Mouse (Mus musculus) layer of hippocampus, adult 2 months (tissue): ENCODE data around the gene Il27ra. TPM values are rescaled to one million over a fixed set of nuclear protein-coding genes. Genes with fewer than 3 reads are reported as not detected.
"Not testable (repeated sequence)": the region's sequence is repeated elsewhere in the genome, so short reads cannot be mapped to it uniquely, and the experiment has no call there.

Experiments used
- DNase-seq, 2 experiments: peaks; one replicate each; pipeline ENCODE4 v3.0.0; 2022; ENCODE audit warnings: low spot score in 2 of 2
- H3K27ac ChIP-seq: fragments of 200-600 bp; 2 replicates; pipeline ENCODE4 v1.8.1; 2022
- H3K4me3 ChIP-seq: fragments of 200-600 bp; 2 replicates; pipeline ENCODE4 v1.8.1; 2022; ENCODE audit warnings: mild to moderate bottlenecking
- CTCF ChIP-seq: fragments of 200-600 bp; conservative IDR thresholded peaks from 2 replicates; pipeline ENCODE4 v1.8.1; 2022; ENCODE audit warnings: antibody characterized with exemption, mild to moderate bottlenecking, moderate library complexity
- microRNA-seq, 2 experiments: library from miRNA; unstranded; fragments of <30 nt; microRNA quantifications; one replicate each; pipeline ENCODE4 v1.2.0; 2021
- total RNA-seq, 2 experiments: library from RNA; stranded (reverse); gene quantifications; 2 replicates each; pipeline ENCODE4 v1.2.3; 2021

Gene Il27ra
- total RNA-seq, 2 experiments from 2014 or later = 2.0 TPM

DNA sequence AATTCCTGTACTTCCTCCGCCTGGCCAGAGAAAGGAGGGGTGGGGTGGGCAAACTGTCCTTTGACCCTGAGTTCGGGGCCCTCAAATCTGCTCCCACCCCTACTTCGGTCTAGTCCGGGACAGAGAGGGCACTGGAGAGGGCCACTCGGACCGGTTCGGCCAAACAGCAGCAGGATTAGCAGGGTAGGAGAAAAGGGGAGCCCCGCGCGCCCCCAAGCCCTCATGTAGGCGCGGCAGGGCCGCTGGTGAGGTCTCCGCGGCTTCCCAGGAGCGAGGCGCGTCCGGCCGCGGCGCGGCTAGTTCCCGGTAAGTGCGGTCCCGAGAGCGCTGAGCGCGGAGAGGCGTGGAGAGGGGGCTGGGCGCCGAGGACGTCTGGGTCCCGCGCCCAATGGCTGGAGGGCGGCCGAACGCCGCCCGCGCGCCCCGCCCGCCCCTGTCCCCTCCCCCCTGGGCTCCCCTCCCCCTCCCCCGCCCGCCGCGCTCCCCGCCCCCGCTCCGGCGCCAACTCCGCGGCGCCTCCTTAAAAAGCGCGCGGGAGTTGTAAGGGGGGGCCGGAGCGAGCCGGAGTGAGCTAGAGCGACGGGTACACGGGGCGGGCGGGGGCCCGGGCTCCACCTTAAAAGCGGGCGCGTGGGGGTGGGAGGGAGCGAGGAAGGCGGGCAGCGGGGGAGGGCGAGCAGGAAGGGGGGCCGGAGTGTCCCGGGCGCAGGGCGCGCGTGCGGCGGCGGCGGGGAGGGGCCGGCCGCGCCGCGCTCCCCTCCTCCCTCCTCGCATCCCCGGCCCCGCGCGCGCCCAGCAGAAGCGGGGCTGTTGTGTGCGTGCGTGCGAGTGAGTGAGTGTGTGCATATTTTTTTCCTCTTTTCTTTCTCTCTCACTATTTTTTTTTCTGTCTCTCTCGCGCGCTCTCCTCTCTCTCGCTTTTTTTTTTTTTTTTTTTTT, 45.6 kb downstream of the Il27ra start:
- peak overlapping the region; percentile 66 for H3K4me3 ChIP-seq
- H3K27ac ChIP-seq = peak overlapping the region; percentile 94
- DNase-seq = peak; percentile 63 to 77
- no peak for TF ChIP-seq CTCF

DNA sequence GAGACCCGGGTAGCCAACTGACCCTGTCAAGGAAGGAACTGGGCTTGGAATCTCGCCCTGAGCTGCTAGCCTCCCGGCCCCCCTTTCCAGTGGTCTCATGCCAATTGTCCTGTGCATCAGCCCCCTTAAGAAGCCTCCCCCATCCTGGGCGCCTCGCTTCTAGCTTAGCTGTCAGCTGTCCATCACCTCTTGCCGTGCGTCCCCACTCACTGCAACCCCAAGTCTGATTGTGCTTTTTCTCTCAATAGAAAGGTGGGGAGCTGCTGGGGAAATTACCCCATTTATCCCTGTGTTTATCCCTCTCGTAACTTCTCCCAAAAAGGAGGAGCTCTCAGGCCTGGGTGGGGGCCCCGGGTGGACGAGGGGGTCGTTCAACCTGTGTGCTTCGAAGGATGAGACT, 46.4 kb downstream of the Il27ra start:
- DNase-seq = no peak
- H3K4me3 ChIP-seq = peak overlapping the region; percentile 66
- H3K27ac ChIP-seq = peak overlapping the region; percentile 93
- TF ChIP-seq CTCF = no peak

DNA sequence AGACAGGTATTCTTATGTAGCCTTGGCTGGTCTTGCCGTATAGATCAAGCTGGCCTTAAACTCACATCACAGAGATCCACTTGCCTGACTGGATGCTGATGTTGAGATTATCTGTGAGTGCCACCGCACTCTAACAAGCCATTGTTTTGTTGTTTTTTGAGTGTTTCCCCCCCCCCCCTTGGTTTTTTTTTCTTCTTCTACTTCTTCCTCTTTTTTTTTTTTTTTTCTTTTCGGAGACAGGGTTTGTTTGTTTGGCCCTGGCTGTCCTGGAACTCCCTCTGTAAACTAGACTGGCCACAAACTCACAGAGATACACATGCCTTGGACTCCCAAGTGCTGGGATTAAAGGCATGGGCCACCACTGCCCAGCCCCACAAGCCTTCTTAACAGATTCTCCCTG, 48.4 kb downstream of the Il27ra start:
- no peak for TF ChIP-seq CTCF
- Histone ChIP-seq H3K4me3 (no peak overlapping the region), H3K27ac (no peak overlapping the region)
- no peak for DNase-seq

DNA sequence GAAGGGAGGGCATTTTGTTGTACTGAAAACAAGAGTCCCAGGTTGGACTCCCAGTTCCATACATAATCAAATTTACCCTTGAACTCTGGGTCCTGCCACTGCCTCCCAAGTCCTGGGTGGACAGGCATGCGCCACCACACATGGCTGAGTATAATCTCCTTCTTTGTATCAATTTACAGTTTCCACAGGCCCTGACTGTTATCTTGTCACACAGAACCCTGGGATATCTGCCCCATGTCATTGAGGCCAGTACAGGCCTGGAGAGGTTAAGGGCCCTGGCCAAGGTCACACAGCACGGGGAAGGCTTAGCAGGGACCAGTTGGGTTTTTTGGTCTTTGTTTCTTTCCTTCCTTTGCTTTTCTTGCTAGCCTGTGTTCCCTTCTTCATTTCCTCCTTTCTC, 49.9 kb downstream of the Il27ra start:
- H3K4me3 ChIP-seq = no peak overlapping the region
- DNase-seq = no peak
- H3K27ac ChIP-seq = no peak overlapping the region
- no peak for TF ChIP-seq CTCF

DNA sequence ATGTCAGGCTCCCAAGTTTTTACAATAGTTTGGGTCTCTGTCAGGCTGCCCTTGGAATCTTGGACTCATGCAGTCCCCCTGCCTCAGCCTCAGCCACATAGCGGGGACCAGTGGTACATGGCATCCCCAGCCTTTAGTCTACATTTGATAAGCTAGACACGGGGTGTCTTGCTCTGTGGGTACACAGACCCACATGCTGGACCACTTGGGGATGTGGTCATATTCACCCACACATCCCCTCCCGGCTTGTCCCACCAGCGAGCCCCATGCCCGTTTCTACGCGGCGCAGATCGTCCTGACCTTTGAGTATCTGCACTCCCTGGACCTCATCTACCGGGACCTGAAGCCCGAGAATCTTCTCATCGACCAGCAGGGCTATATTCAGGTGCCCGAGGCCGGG, 52.2 kb downstream of the Il27ra start:
- DNase-seq = no peak
- H3K27ac ChIP-seq = no peak overlapping the region
- H3K4me3 ChIP-seq = no peak overlapping the region
- TF ChIP-seq CTCF = no peak

DNA sequence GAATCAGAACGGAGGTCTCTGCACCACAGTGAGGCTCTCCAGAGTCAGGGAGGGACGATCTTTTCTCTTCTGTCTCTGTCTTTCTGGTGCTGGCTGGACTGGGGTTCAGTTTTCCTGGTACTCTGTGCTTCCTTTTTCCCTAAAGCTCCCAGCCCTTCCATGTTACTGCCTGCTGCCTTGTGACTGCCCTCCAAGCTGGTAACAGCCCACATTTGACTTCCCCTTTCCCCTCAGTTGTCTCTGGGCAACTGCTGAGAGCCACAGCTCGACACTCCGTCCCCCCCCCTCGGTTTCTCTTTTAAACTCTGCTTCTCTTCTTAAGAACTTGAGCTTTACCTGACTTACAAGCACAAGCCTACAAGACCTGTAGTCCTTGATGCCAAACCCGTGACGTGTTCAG, 53.1 kb downstream of the Il27ra start:
- no peak for DNase-seq
- H3K4me3 ChIP-seq = no peak overlapping the region
- no peak for TF ChIP-seq CTCF
- H3K27ac ChIP-seq = no peak overlapping the region

DNA sequence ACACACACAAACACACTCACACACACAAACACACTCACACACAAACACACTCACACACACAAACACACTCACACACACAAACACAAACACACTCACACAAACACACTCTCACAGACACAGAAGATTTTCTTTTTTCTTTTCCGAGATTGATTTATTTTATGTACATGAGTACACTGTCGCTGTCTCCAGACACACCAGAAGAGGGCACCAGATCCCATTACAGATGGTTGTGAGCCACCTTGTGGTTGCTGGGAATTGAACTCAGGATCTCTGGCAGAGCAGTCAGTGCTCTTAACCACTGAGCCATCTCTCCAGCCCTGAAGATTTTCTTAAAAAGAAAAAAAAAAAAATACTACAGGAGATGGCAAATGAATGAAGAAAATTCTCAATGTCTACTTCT, 59.2 kb downstream of the Il27ra start:
- not testable (repeated sequence) for H3K27ac ChIP-seq, H3K4me3 ChIP-seq, DNase-seq
- peak; percentile 63 for TF ChIP-seq CTCF

DNA sequence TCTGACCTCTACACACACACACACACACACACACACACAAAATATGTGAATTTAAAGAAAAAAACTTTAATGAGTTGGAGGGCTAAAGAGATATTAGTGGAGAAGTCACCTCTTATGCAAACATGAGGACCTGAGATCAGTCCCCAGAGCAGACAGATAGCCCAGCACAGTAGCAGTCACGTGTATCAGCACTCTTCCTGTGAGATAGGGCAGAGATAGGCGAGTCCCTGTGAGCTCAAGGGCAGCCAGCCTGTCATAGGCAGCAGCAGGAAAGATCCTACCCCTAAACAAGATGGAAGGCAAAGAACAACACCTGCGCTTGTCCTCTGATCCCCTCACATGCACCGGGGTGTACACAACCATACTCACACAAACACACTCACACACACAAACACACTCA, 59.9 kb downstream of the Il27ra start:
- TF ChIP-seq CTCF = no peak
- no peak for DNase-seq
- Histone ChIP-seq H3K4me3 (no peak overlapping the region), H3K27ac (no peak overlapping the region)

DNA sequence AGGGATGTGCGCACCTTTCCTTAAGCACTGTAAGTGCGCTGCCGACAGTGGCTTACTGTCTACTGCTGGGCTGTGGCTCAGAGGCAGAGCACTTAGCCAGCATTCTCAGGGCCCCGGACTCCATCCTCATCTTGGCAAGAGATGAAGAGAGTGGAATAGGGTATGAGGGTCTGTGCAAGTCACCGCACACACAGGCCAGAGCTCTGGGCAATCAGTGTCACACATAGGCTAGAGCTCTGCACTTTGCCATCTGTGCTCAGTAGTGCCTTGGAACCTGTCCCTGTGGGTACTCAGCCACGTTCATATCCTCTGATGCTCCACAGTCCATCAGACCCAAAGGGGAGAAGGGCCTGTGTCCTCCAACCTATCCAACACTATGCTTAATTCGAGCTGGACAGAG, 60.9 kb downstream of the Il27ra start:
- no peak for DNase-seq
- H3K27ac ChIP-seq = no peak overlapping the region
- no peak overlapping the region for H3K4me3 ChIP-seq
- TF ChIP-seq CTCF = no peak

DNA sequence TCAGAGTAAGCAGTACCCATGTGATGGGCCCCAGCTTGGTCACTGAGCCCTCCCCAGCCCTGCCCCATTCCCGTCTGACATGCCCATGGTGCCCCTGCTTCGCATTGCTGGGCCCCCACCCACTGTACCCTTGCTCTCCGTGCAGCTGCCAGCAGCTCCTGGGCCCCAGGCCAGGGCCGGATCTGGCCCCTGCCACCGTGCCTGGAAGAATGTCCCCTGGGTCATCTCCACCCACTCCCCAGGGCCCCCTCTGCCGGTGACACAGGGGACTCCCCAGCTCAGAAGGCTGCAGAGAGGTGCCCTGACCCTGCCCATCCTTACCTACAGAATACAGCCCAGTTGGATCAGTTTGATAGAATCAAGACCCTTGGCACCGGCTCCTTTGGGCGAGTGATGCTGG, 61.5 kb downstream of the Il27ra start:
- peak; percentile 47 for TF ChIP-seq CTCF
- H3K27ac ChIP-seq = 0 out of 2 replicates have a peak overlapping the region, but pooled peaks have one; percentile 32
- H3K4me3 ChIP-seq = no peak overlapping the region
- DNase-seq = no peak

Small RNAs within 50 kb of the gene (microRNA-seq; reads per million reads assigned to microRNA genes)
- gene Mir1199 = 0.64 to 0.74 reads per million in 2 experiments
- gene Mir709 = 0 reads per million in 2 experiments
- gene Mir8111 = 7.0 to 7.5 reads per million in 2 experiments

Other genes starting within 250 kb of the Il27ra start
- gene Adgrl1, start 142.5 kb downstream of the Il27ra start, total RNA-seq = 100 to 1,000 TPM; 328 to 329 TPM
- gene Gm10644, start 87.4 kb downstream of the Il27ra start, total RNA-seq = under 1 TPM; 0.44 to 0.87 TPM
- gene Asf1b, start 87.1 kb downstream of the Il27ra start, total RNA-seq = under 1 TPM; 0.44 to 0.82 TPM
- gene Prkaca, start 69.6 kb downstream of the Il27ra start, total RNA-seq = 100 to 1,000 TPM; 256 to 257 TPM
- 10 to 100 TPM; 40.7 to 41.2 TPM for gene Samd1, start 44.9 kb downstream of the Il27ra start, total RNA-seq
- under 1 TPM; 0.66 to 0.82 TPM for gene 1700067K01Rik, start 41.1 kb downstream of the Il27ra start, total RNA-seq
- gene 2210011C24Rik, start 30.4 kb downstream of the Il27ra start, total RNA-seq = 1 to 10 TPM in 1 of 2 experiments, not detected in 1; 1.1 TPM
- 1 to 10 TPM; 2.8 TPM for gene Palm3, start 21.1 kb downstream of the Il27ra start, total RNA-seq
- not detected for gene Rln3, start 2.4 kb upstream of the Il27ra start, total RNA-seq
- 1 to 10 TPM; 4.2 to 6.7 TPM for gene Gm10643, start 22.5 kb upstream of the Il27ra start, total RNA-seq
- gene Rfx1, start 24.2 kb upstream of the Il27ra start, total RNA-seq = 10 to 100 TPM; 28.7 to 33.3 TPM
- gene Dcaf15, start 62.2 kb upstream of the Il27ra start, total RNA-seq = 10 to 100 TPM; 21.2 to 22.5 TPM
- not detected for gene Podnl1, start 83.4 kb upstream of the Il27ra start, total RNA-seq
- gene Cc2d1a, start 105.3 kb upstream of the Il27ra start, total RNA-seq = 10 to 100 TPM; 53.2 to 57.8 TPM
- gene 4930432K21Rik, start 105.4 kb upstream of the Il27ra start, total RNA-seq = 1 to 10 TPM; 2.1 to 2.9 TPM
- 1 to 10 TPM; 2.6 to 5.0 TPM for gene Nanos3, start 142.6 kb upstream of the Il27ra start, total RNA-seq
- gene Zswim4, start 194.5 kb upstream of the Il27ra start, total RNA-seq = 10 to 100 TPM; 18.0 to 19.3 TPM
- gene D8Ertd738e, start 207.1 kb upstream of the Il27ra start, total RNA-seq = 100 to 1,000 TPM; 143 to 146 TPM
- 10 to 100 TPM; 19.0 to 21.9 TPM for gene Mri1, start 214.7 kb upstream of the Il27ra start, total RNA-seq
- 10 to 100 TPM; 31.9 to 35.9 TPM for gene Ccdc130, start 227.8 kb upstream of the Il27ra start, total RNA-seq